Mouse (Mus musculus) E14TG2a.4 (cell line): ENCODE measurements around the gene Fam207a.

ENCODE experiments used
- H3K27me3 ChIP-seq: 2 replicates; pipeline ENCODE4 v1.6.1; 2014; ENCODE audit warnings: low read length, control low read depth; ENCODE audit not compliant: insufficient read depth
- H3K36me3 ChIP-seq: 2 replicates; pipeline ENCODE4 v1.6.1; 2014; ENCODE audit warnings: low read length, control low read depth; ENCODE audit not compliant: insufficient read depth
- H3K4me1 ChIP-seq: replicated peaks from 2 replicates; pipeline ENCODE4 v1.6.1; 2014; ENCODE audit warnings: low read depth, low read length, control low read depth
- H3K4me3 ChIP-seq: replicated peaks from 2 replicates; pipeline ENCODE4 v1.5.1; 2014; ENCODE audit warnings: mild to moderate bottlenecking, low read length
- H3K9me3 ChIP-seq: 2 replicates; pipeline ENCODE4 v1.6.1; 2014; ENCODE audit warnings: low read length, control low read depth
- CTCF ChIP-seq: conservative IDR thresholded peaks from 2 replicates; pipeline ENCODE4 v1.5.1; 2014; ENCODE audit warnings: low read length
- NANOG ChIP-seq: IDR thresholded peaks from 2 replicates; pipeline ENCODE4 v1.6.1; 2014; ENCODE audit warnings: borderline replicate concordance, low read length, mixed read lengths
- POU5F1 ChIP-seq: IDR thresholded peaks from 2 replicates; pipeline ENCODE4 v1.6.1; 2014; ENCODE audit warnings: low read length, borderline replicate concordance

The Fam207a gene

DNA sequence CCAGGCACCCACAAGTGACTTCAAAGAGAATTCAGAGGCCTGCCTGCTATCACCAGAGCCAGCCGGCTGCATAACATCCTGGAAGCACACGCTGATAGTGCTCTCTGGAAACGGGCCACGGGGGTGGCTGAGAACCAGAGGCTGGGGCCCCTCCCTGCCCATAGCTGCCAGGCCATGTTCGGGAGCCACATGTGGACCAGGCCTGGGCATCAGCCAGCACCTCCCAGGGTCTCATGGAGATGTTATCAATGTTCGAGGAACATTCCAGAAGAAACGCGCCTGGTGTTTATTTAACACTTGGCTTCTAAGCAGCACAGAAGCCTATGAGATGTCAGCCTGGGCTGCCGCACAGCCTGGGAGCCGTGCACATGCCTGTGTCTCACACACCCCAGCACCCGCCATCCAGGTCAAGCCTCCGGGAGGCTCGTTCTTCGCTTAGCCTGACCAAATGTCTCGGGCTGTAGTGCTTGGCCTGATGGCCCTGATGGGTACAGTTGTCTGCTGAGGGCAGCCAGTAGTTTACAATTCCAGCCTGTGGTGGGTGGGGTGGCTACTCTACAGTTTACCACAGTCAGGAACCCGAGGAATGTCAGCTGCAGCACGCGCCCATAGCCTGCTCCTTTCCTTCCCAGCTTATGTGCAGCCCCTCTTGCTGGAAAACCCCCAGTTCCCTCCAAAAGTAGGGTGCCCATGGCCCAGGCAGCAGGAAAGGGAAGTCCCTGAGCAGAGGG lies 31.2 kb downstream of the Fam207a start:
- Histone ChIP-seq H3K9me3 (no peaks in the 10 kb centered on the region), H3K4me3 (no peak overlapping the region), H3K4me1 (peaks cover 21% of the 10 kb centered on the region), H3K36me3 (peaks cover 38% of the 10 kb centered on the region), H3K27me3 (0 out of 2 replicates have a peak, but pooled peaks cover 2% of the 10 kb centered on the region)
- TF ChIP-seq NANOG: no peak
- no peak for TF ChIP-seq POU5F1
- no peak for TF ChIP-seq CTCF

DNA sequence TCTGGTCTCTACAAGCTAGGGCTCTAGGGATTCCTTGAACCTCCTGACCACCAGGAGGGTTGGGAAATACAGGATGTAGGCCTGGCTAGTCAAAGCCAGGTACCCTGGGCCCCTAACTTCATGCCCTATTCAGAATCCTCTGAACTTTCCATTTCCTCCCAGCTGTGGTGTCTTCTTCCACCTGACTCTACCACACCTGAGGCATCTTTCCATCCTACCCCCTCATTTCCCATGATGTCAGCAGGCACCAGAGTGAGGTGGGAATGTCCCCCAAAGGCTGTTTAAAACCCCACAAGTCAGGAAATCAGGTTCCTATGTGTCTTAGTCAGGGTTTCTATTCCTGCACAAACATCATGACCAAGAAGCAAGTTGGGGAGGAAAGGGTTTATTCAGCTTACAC lies 33.8 kb downstream of the Fam207a start:
- H3K4me3 ChIP-seq: no peak overlapping the region
- TF ChIP-seq NANOG: no peak
- no peak for TF ChIP-seq CTCF
- TF ChIP-seq POU5F1: no peak
- 0 out of 2 replicates have a peak, but pooled peaks cover 2% of the 10 kb centered on the region for H3K27me3 ChIP-seq
- H3K9me3 ChIP-seq: no peaks in the 10 kb centered on the region
- peaks cover 21% of the 10 kb centered on the region for H3K4me1 ChIP-seq
- H3K36me3 ChIP-seq: peaks cover 12% of the 10 kb centered on the region

DNA sequence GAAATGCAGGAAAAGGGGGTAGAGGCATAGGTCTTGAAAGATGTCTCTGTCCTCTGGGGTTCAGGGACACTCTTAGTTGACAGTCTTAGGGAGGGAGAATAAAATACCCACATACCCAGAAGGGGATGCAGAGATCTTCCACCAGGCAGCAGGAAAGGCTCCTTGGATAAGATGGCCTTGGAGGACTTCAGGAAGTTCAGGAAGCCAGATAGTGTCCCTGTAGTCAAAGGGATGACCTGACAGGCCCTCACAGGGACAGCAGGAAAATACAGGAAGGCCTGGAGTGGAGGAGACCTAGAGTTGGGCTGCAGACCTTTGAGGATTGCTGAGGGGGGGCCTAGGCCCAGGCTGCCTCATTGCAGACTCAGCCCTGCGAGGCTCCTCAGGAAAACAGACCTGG lies 35.6 kb downstream of the Fam207a start:
- no peaks in the 10 kb centered on the region for H3K9me3 ChIP-seq
- TF ChIP-seq NANOG: no peak
- H3K4me1 ChIP-seq: peaks cover 13% of the 10 kb centered on the region
- H3K27me3 ChIP-seq: 0 out of 2 replicates have a peak, but pooled peaks cover 2% of the 10 kb centered on the region
- H3K4me3 ChIP-seq: no peak overlapping the region
- no peaks in the 10 kb centered on the region for H3K36me3 ChIP-seq

DNA sequence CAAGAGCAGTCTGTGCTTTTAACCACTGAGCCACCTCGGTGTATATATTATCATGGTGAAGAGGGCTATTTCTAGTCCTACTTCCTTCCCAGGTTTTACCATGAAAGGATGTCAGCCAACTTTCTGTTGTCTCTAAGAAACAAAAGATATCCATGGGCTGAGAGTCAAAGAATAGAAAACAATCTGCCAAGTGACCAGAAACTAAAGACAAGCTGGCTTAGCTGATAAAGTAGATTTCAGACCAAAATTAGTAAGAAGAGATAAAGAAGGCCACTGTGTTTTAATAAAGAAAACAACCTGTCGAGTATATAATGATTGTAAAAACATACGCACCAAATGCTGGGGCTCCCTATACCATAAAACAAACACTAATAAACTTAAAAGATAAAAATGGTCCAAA lies 38.7 kb downstream of the Fam207a start:
- H3K4me1 ChIP-seq: no peaks in the 10 kb centered on the region
- TF ChIP-seq CTCF: no peak
- TF ChIP-seq NANOG: no peak
- no peak for TF ChIP-seq POU5F1
- no peaks in the 10 kb centered on the region for H3K9me3 ChIP-seq
- H3K36me3 ChIP-seq: no peaks in the 10 kb centered on the region
- H3K27me3 ChIP-seq: no peaks in the 10 kb centered on the region
- H3K4me3 ChIP-seq: no peak overlapping the region

GRCm38 (mm10) chr10:77472188-77472587 lies 43.4 kb downstream of the Fam207a start:
- H3K4me3 ChIP-seq: no peak overlapping the region
- H3K36me3 ChIP-seq: no peaks in the 10 kb centered on the region
- 0 out of 2 replicates have a peak, but pooled peaks cover 3% of the 10 kb centered on the region for H3K27me3 ChIP-seq
- no peaks in the 10 kb centered on the region for H3K9me3 ChIP-seq
- peaks cover 2% of the 10 kb centered on the region; the same call in 1 of the 2 replicates for H3K4me1 ChIP-seq
- TF ChIP-seq CTCF: no peak
- no peak for TF ChIP-seq NANOG
- TF ChIP-seq POU5F1: no peak

DNA sequence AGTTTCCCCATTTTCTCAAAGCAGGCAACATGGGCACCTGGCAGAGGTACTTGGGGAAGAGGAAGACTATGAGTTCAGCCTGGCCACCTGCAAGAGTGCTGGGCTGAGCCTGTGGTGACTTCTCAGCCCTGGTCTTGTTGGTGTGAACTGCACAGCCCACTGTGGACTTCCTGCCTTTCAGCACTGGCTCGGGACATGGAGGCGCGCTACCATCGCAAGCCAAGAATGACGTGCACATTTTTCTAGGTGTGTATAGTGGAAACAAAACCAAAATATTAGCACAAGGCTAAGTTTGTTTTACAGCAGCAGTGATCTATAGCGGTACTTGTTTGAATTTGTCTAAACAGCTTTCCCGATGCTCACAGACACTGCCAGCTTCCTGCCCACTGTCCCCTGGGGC lies 44.1 kb downstream of the Fam207a start:
- Histone ChIP-seq H3K4me1 (peaks cover 2% of the 10 kb centered on the region; the same call in 1 of the 2 replicates), H3K4me3 (no peak overlapping the region), H3K27me3 (0 out of 2 replicates have a peak, but pooled peaks cover 3% of the 10 kb centered on the region), H3K36me3 (no peaks in the 10 kb centered on the region), H3K9me3 (no peaks in the 10 kb centered on the region)
- no peak for TF ChIP-seq POU5F1
- TF ChIP-seq CTCF: no peak
- no peak for TF ChIP-seq NANOG

GRCm38 (mm10) chr10:77470763-77471162 lies 44.8 kb downstream of the Fam207a start:
- Histone ChIP-seq H3K4me3 (no peak overlapping the region), H3K27me3 (0 out of 2 replicates have a peak, but pooled peaks cover 3% of the 10 kb centered on the region), H3K36me3 (no peaks in the 10 kb centered on the region), H3K4me1 (peaks cover 2% of the 10 kb centered on the region; the same call in 1 of the 2 replicates), H3K9me3 (no peaks in the 10 kb centered on the region)
- TF ChIP-seq NANOG (no peak), POU5F1 (no peak), CTCF (no peak)

GRCm38 (mm10) chr10:77468675-77469074 lies 46.9 kb downstream of the Fam207a start:
- 0 out of 2 replicates have a peak, but pooled peaks cover 3% of the 10 kb centered on the region for H3K27me3 ChIP-seq
- H3K9me3 ChIP-seq: no peaks in the 10 kb centered on the region
- H3K4me3 ChIP-seq: no peak overlapping the region
- TF ChIP-seq CTCF (no peak), POU5F1 (no peak), NANOG (no peak)
- peaks cover 2% of the 10 kb centered on the region; the same call in 1 of the 2 replicates for H3K4me1 ChIP-seq
- H3K36me3 ChIP-seq: no peaks in the 10 kb centered on the region
